Mouse (Mus musculus) embryonic fibroblast, embryonic 13.5 days (primary cell): ENCODE measurements around the gene Fdxr. TPM values are rescaled to one million over a fixed set of nuclear protein-coding genes. Genes with fewer than 3 reads are reported as not detected.

Experiments
- H3K27ac ChIP-seq: 2 replicates; pipeline ENCODE4 v1.5.1; 2012; ENCODE audit warnings: low read length, control low read depth, inconsistent platforms; ENCODE audit not compliant: insufficient read depth
- H3K4me1 ChIP-seq: 2 replicates; pipeline ENCODE4 v1.6.1; 2011; ENCODE audit warnings: low read length; ENCODE audit not compliant: control insufficient read depth, insufficient read depth
- H3K4me3 ChIP-seq: 2 replicates; pipeline ENCODE4 v1.5.1; 2011; ENCODE audit warnings: mild to moderate bottlenecking, control low read depth, low read length; ENCODE audit not compliant: insufficient read depth
- CTCF ChIP-seq: IDR thresholded peaks from 2 replicates; pipeline ENCODE4 v1.5.1; 2011; ENCODE audit warnings: mild to moderate bottlenecking, control low read depth, low read length, moderate library complexity, borderline replicate concordance; ENCODE audit not compliant: insufficient read depth
- POLR2A ChIP-seq: IDR thresholded peaks from 2 replicates; pipeline ENCODE4 v1.6.1; 2011; ENCODE audit warnings: low read depth, mild to moderate bottlenecking, control low read depth, low read length, moderate library complexity
- polyA plus RNA-seq: library from polyadenylated mRNA; stranded (reverse); fragments of >200 nt; gene quantifications from 2 replicates; pipeline ENCODE4 v1.2.4, GENCODE M21; 2011; ENCODE audit warnings: low read depth; ENCODE audit not compliant: missing spikeins, insufficient read length

The Fdxr gene
- polyA plus RNA-seq, 1 experiment, result 6.4 TPM

GRCm38 (mm10) chr11:115264136-115264861, 12.6 kb downstream of the Fdxr start:
- H3K27ac ChIP-seq, result no peak overlapping the region
- no peaks in the 10 kb centered on the region for H3K4me1 ChIP-seq
- no peak for TF ChIP-seq CTCF
- TF ChIP-seq POLR2A, result no peak
- no peak overlapping the region for H3K4me3 ChIP-seq

DNA sequence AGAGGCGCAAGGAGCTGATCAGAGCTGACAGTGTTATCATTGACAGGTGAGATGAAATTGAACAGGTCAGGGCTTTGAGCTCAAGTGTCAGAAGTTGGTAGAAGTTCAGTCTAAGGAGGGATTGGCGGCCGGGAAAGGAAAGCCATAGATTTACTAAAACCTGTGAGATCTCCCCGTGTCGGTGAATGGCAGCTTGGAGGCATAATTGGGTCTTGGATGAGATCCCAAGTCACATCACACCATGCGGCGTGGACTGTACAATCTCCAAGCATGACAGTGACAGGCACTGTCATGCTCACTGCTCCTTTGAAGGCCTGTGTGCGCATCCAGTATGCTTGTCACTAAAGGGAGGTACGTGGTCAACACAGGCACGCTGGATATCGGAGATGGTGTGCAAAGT, 13.9 kb downstream of the Fdxr start:
- no peak overlapping the region for H3K27ac ChIP-seq
- TF ChIP-seq POLR2A (no peak), CTCF (no peak)
- H3K4me3 ChIP-seq, result no peak overlapping the region
- no peaks in the 10 kb centered on the region for H3K4me1 ChIP-seq

DNA sequence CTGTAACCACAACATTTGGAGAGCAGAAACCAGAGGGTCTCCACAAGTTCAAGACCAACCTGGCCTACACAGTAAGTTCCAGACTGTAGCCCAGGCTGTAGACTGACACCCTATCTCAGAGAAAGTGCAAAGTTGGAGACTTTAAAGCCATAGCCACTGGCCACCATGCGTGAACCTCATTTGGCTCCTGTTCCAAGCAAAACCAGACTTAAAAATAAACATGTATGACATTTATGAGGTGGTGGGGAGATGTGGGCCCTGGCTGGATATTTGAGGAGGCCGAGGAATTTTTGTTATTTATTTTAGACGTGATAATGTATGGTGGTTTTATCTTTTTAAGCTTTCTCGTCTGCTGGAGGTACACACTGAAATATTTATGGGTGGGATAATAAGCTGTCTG, 17.7 kb downstream of the Fdxr start:
- Histone ChIP-seq H3K27ac (no peak overlapping the region), H3K4me3 (no peak overlapping the region), H3K4me1 (no peaks in the 10 kb centered on the region)
- no peak for TF ChIP-seq POLR2A
- no peak for TF ChIP-seq CTCF

DNA sequence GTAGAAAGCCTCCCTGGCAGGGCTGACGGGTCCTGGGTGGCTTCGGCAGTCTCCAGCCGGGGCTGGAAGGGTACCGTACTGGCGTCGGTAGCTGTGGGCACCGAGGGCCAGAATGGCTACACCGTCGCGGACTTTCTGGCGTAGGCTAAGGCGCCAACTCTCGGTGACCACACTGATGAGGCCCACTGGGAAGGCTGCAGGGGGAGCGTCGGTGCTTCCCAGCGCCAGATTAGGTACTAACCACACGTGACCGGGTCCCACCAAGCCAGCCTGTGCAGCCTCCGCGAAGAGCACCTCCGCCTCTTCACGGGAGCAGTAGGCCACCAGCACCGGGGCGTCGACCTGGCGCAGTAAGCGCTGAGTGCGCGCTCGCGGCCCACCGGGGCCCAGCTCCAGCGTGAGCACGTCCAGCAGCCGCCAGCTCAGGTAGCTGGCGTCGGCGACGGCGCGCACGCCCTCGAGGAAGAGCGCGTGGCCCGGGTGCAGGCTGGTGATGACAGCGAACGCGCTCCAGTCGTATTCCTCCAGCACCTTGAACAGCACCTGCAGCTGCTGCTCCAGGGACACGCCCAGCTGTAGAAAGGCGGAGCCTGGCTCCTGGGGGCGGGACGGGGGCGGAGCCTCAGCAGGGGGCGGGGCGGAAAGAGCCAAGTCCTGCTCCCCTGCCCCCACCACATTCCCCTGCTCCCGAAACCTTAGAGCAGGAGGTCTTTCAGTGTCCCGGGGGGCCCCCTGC, 18.9 kb downstream of the Fdxr start:
- TF ChIP-seq POLR2A, result no peak
- Histone ChIP-seq H3K4me1 (no peaks in the 10 kb centered on the region), H3K4me3 (no peak overlapping the region), H3K27ac (no peak overlapping the region)

GRCm38 (mm10) chr11:115251258-115251657, 25.6 kb downstream of the Fdxr start:
- Histone ChIP-seq H3K4me1 (no peaks in the 10 kb centered on the region), H3K4me3 (no peak overlapping the region), H3K27ac (no peak overlapping the region)
- no peak for TF ChIP-seq POLR2A
- TF ChIP-seq CTCF, result no peak

DNA sequence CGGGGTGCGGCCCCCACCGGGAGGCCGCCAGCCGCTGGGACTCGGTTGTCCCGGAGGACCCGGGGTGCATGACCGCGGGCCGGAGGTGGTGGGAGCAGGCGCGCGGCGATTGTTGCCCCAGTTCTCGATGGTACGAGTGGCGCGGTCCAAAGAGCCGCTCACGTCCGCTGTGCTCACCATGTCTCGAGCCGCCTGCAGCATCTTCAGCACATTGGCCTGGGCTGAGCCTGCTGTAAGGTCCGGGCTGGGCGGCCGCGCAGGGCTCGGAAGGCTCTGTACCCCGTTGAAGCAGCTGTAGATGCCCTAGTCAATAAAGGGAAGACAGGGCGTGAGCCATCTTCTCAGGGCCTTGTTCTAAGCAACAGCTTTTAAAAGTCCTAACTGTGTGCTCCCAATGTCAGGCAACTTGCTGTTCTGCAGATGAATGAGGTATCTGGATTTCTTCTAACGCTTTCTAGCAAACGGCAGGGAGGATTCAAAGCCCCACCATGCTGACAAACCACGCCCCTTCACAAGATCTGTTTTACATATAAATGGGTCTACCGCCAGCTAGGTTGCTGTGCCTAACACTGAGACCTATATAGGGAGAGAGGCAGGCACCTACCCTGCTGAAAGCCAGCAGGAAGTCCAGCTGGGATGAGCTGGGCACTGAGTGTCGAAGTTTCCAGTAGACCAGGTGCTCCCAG, 26.3 kb downstream of the Fdxr start:
- Histone ChIP-seq H3K4me3 (0 out of 2 replicates have a peak overlapping the region, but pooled peaks have one; percentile 3), H3K27ac (no peak overlapping the region), H3K4me1 (no peaks in the 10 kb centered on the region)
- no peak for TF ChIP-seq CTCF
- TF ChIP-seq POLR2A, result no peak

DNA sequence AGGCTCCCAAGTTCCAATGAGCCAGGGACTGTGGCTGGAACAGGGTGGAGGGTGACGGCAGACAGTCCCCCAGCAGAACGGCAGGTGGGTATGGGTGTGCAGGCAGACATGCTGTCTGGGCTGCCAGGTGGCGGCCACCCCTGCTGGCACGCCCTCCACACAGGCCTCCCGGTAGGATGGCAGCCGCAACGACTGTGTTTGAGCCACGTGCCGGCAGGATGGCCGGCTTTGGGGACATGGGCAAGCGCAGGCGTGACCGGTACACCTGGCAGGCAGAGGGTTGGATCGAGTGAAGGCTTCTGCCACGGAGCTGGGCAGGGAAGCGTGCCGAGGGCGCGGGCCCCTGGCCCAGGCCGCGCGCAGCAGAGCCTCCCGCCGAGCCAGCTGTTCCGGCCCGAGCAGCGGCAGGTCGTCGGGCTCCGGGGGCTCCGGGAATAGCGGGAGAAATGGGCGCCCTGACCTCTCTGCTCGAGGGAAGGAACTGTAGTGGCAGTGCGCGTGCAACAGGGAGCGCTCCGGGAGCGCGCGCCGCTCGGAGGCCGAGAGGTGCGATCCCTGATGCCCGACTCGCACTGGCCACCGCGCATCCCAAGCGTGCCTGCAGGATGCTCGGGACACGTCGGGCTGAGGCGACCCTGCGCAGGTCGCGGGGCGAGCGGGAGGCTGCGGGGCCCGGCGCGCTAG, 27.0 kb downstream of the Fdxr start:
- H3K4me3 ChIP-seq, result 0 out of 2 replicates have a peak overlapping the region, but pooled peaks have one; percentile 3
- no peak overlapping the region for H3K27ac ChIP-seq
- no peaks in the 10 kb centered on the region for H3K4me1 ChIP-seq
- TF ChIP-seq CTCF (no peak), POLR2A (no peak)

- H3K4me1 ChIP-seq, result no peaks in the 10 kb centered on the region
- no peak overlapping the region for H3K27ac ChIP-seq
- TF ChIP-seq CTCF (no peak), POLR2A (no peak)
- no peak overlapping the region for H3K4me3 ChIP-seq
Measured at GRCm38 (mm10) chr11:115247945-115248344, 28.9 kb downstream of the Fdxr start.

GRCm38 (mm10) chr11:115247240-115247639, 29.6 kb downstream of the Fdxr start:
- H3K4me3 ChIP-seq, result no peak overlapping the region
- no peak overlapping the region for H3K27ac ChIP-seq
- TF ChIP-seq CTCF (no peak), POLR2A (no peak)
- no peaks in the 10 kb centered on the region for H3K4me1 ChIP-seq

GRCm38 (mm10) chr11:115246386-115246785, 30.5 kb downstream of the Fdxr start:
- no peak for TF ChIP-seq CTCF
- TF ChIP-seq POLR2A, result no peak
- Histone ChIP-seq H3K4me3 (no peak overlapping the region), H3K4me1 (no peaks in the 10 kb centered on the region), H3K27ac (no peak overlapping the region)
